Mouse (Mus musculus): Measurements from ENCODE around the gene Asdurf.
"Not testable (repeated sequence)": the region's sequence is repeated elsewhere in the genome, so short reads cannot be mapped to it uniquely, and the experiment has no call there.

DNA sequence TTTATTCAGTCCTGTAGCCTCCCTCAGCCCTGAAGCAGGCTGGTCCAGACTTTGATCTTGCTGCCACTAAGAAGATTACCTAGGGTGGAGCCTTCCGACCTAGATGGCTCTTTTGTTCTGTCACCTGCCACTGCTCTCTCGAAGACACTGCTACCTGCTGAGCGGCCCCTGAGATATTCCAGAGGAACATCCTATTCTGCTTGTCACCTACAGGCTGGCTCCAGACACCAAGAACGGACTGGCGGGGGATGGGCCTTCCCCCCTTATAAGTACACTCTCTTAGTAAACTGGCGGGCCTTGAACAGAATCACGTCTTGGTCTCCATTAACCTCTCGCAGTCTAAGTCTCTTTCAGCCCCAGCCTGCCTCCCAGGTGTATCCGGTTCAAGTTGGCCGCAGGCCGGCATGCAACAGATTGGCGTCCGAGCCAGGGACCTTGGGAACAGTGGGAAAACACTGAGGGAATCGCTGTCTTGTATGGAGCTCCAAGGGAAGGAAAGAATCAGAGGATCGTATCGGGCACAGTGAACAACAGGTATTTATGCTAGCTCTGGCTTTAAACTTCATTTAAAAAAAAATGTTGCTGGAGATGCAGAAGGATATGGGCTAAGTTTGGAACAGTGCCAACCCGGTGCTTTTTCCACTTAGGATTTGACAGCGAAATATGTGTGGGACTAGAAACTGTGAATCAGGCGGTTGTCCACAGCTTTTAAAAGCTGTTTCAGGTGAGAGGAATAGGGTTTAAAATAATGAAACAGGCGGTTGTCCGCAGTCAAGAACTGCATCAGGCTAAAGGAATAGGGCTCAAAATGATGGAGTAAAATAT is 41.7 kb upstream of the Asdurf start:
- not testable (repeated sequence) for TF ChIP-seq CTCF (conservative IDR thresholded peaks at IDR 0.05 in 1 of 2, IDR thresholded peaks at IDR 0.05 in 1 of 2; ENCODE audit: low read depth in 2 of 2, low read length in 2 of 2); NELFE (IDR thresholded peaks at IDR 0.05; ENCODE audit: low read depth, low read length); TBP (conservative IDR thresholded peaks at IDR 0.05; ENCODE audit: low read depth, low read length); POLR2A (IDR thresholded peaks at IDR 0.05; ENCODE audit: low read depth, low read length); CHD1 (IDR thresholded peaks at IDR 0.05; ENCODE audit: low read depth, low read length); USF2 (conservative IDR thresholded peaks at IDR 0.05; ENCODE audit: low read depth, low read length)
